Mouse (Mus musculus) stomach, embryonic 16.5 days (tissue): ENCODE measurements around the gene Ubxn11. TPM values are rescaled to one million over a fixed set of nuclear protein-coding genes. Genes with fewer than 3 reads are reported as not detected.

ENCODE experiments used
- ATAC-seq: fragments of 200-750 bp; cut with Nextera tagmentation; 2 replicates; pipeline ENCODE4 v1.8.0; 2017; ENCODE audit warnings: moderate number of reproducible peaks, moderate TSS enrichment; ENCODE audit not compliant: insufficient read depth, low FRiP score
- H3K27ac ChIP-seq: fragments of 300-500 bp; sonication (generic); 2 replicates; pipeline ENCODE4 v1.5.1; 2014; ENCODE audit warnings: low read length
- H3K27me3 ChIP-seq: fragments of 300-500 bp; sonication (generic); 2 replicates; pipeline ENCODE4 v1.6.1; 2014; ENCODE audit warnings: low read length, control low read depth, mixed read lengths; ENCODE audit not compliant: control insufficient read depth, insufficient read depth
- H3K36me3 ChIP-seq: fragments of 300-500 bp; sonication (generic); 2 replicates; pipeline ENCODE4 v1.6.1; 2014; ENCODE audit warnings: low read length; ENCODE audit not compliant: control insufficient read depth, insufficient read depth
- H3K4me1 ChIP-seq: fragments of 300-500 bp; sonication (generic); 2 replicates; pipeline ENCODE4 v1.6.1; 2014; ENCODE audit warnings: low read length, control low read depth, mixed read lengths; ENCODE audit not compliant: control insufficient read depth, insufficient read depth
- H3K4me2 ChIP-seq: fragments of 300-500 bp; sonication (generic); 2 replicates; pipeline ENCODE4 v1.6.1; 2014; ENCODE audit warnings: low read depth, low read length, mixed read lengths
- H3K4me3 ChIP-seq: fragments of 300-500 bp; sonication (generic); replicated peaks from 2 replicates; pipeline ENCODE4 v1.5.1; 2014; ENCODE audit warnings: mild to moderate bottlenecking, low read length
- H3K9ac ChIP-seq: fragments of 300-500 bp; sonication (generic); 2 replicates; pipeline ENCODE4 v1.6.1; 2014; ENCODE audit warnings: low read length
- H3K9me3 ChIP-seq: fragments of 300-500 bp; sonication (generic); replicated peaks from 2 replicates; pipeline ENCODE4 v1.6.1; 2016; ENCODE audit warnings: low read length, control low read depth; ENCODE audit not compliant: control insufficient read depth
- WGBS: fragments of 180-500 bp; shearing (Covaris S2); extraction: QIAGEN DNeasy Blood & Tissue Kit; methylation state at CpG from one replicate; pipeline ENCODE4 v1.1.7; 2014; 5-methylcytosine and 5-hydroxymethylcytosine counted together
- polyA plus RNA-seq: library from polyadenylated mRNA; unstranded; fragments of >200 nt; fragmentation: Nextera tagmentation; extraction: Ambion mirVana; gene quantifications from 2 replicates; pipeline ENCODE4 v1.2.1, GENCODE M21; 2015

Gene Ubxn11
- polyA plus RNA-seq, 1 experiment from 2014 or later: 6.4 TPM

DNA sequence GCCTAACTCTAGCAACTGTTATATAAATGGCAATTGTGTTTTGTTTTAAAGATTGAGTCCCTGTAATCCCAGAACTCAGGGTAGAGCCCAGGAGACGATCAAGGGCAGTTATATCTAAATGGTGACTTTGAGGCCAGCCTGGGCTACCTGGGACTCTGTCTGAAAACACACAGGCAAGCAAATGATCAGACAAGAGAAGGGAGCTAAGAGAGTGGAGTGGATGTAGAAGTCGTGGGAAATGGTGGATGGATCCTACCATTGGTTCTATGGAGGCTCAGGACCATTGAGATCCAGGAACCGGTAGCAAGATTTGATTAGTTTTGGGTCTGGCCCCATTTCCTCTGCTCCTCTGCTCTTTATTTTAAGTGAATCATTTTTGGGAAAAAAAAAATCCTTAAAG, 6.2 kb upstream of the Ubxn11 start:
- H3K27me3 ChIP-seq: no peaks in the 10 kb centered on the region
- no peak overlapping the region for H3K9ac ChIP-seq
- ATAC-seq: no peak
- H3K9me3 ChIP-seq: no peaks in the 10 kb centered on the region
- no peaks in the 10 kb centered on the region for H3K4me1 ChIP-seq
- H3K4me3 ChIP-seq: no peak overlapping the region
- no peak overlapping the region for H3K4me2 ChIP-seq
- H3K27ac ChIP-seq: no peak overlapping the region
- H3K36me3 ChIP-seq: no peaks in the 10 kb centered on the region
- WGBS: 84% methylated on average over 3 of the region's 3 CpGs

DNA sequence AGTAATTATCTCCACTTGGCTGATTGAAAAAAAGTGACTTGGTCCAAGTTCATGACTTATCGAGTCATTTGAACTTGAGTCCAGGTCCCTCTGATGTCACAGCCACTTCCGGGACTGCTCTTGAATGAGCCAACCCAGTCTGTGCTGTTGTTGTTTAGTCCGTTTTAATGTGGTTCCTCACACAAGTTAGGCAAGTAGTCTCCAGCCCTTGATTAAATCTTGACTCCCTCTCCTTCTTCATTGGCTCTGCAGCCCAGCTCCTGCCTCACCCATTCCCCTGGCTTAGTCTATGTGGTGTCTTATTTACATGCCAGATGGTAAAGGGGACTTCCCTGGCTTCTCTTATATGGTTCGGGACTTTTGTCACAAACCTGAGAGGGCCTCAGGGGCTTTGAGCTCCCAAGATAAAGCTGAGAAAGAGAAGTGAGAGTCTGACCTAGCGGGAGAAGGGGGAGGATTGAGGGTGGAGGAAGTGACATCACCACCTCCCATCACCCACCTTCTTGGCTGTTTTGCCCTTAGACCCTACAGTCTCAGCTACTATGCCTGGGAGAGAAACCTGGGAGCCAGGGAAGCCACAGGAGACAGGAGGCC, 5.3 kb upstream of the Ubxn11 start:
- Histone ChIP-seq H3K27ac (no peak overlapping the region), H3K4me2 (no peak overlapping the region)
- 68% methylated on average over 5 of the region's 5 CpGs for WGBS

DNA sequence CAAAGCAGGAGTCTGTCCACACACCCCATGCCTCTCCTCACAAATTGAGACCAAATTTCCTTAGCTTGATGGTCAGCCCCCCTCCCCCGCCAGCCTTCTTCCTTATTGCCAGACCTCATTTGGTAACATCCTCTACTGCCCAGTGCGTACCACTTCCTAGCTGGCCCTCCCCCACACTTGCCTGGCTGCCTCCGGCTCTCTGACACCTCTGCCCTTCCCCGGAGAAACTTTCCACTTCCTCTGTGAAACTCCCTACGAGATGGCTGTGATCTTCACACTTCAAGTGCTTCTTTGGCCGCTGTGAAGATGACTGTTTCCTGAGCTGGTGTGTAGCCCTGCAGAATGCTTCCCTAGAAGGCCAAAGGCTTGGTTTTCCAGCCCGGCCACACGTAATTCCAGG, 3.7 kb upstream of the Ubxn11 start:
- peak overlapping the region; percentile 42; the same call in 1 of the 2 replicates for H3K27ac ChIP-seq
- peaks cover 4% of the 10 kb centered on the region; the same call in 1 of the 2 replicates for H3K4me1 ChIP-seq
- H3K27me3 ChIP-seq: no peaks in the 10 kb centered on the region
- H3K4me3 ChIP-seq: no peak overlapping the region
- no peak overlapping the region for H3K4me2 ChIP-seq
- H3K9ac ChIP-seq: no peak overlapping the region
- WGBS: 44% methylated on average over 8 of the region's 8 CpGs
- H3K36me3 ChIP-seq: no peaks in the 10 kb centered on the region
- H3K9me3 ChIP-seq: no peaks in the 10 kb centered on the region
- no peak for ATAC-seq

More for the DNA sequence above, 5.3 kb upstream of the Ubxn11 start:
- Histone ChIP-seq H3K4me3 (no peak overlapping the region), H3K27me3 (no peaks in the 10 kb centered on the region), H3K9ac (no peak overlapping the region), H3K4me1 (no peaks in the 10 kb centered on the region), H3K36me3 (no peaks in the 10 kb centered on the region), H3K9me3 (no peaks in the 10 kb centered on the region)
- no peak for ATAC-seq

DNA sequence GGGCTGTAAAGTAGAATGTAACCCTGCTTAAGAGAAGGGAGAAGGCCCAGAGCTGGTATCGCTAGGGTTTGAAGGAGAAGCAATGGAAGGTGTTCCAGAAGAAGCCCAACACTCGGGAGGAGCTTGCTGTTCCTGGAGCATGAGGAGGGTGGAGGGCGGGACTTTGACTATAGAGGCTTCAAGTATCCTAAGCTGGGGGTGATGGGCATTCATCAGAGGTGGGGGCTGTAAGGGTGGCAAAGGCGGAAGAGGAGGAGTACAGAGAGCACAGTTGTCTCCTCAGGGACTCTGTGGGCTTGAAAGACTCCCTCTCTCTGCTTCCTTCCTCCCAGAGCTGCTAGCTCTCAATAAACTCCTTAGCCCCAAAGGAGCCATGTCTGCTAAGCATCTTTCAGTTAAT, 2.1 kb upstream of the Ubxn11 start:
- no peak overlapping the region for H3K4me2 ChIP-seq
- no peak overlapping the region for H3K4me3 ChIP-seq
- no peak for ATAC-seq
- H3K36me3 ChIP-seq: no peaks in the 10 kb centered on the region
- H3K4me1 ChIP-seq: peaks cover 4% of the 10 kb centered on the region; the same call in 1 of the 2 replicates
- no peaks in the 10 kb centered on the region for H3K9me3 ChIP-seq
- H3K27me3 ChIP-seq: no peaks in the 10 kb centered on the region
- H3K9ac ChIP-seq: no peak overlapping the region
- no peak overlapping the region for H3K27ac ChIP-seq
- 75% methylated on average over 4 of the region's 4 CpGs for WGBS

DNA sequence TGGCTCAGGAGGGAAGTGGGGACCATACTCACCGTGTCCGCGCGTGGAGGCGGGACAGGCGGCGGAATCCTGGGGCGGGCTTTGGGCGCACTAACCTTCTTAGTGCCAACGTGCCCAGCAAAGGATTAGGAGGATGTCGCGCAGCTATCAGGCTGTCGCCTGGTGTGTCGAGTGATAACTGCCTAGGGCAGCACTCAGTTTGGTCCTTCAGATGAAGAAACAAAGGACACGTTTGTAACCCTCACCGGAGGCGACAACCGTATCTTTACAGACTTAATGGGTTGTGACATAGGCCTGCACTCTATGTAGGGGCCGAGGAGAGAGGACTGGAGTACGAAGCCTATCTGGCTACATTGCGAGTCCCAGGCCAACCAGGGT, 361 bp downstream of the Ubxn11 start:
- ATAC-seq: no peak; the same call in 1 of the 2 replicates
- Histone ChIP-seq H3K4me2 (peak overlapping the region; percentile 58), H3K27ac (no peak overlapping the region), H3K4me1 (peaks cover 4% of the 10 kb centered on the region; the same call in 1 of the 2 replicates), H3K4me3 (peak overlapping the region; percentile 73), H3K9ac (peak overlapping the region; percentile 72), H3K27me3 (no peaks in the 10 kb centered on the region), H3K9me3 (no peaks in the 10 kb centered on the region), H3K36me3 (no peaks in the 10 kb centered on the region)
- 5% methylated on average over 21 of the region's 21 CpGs for WGBS

DNA sequence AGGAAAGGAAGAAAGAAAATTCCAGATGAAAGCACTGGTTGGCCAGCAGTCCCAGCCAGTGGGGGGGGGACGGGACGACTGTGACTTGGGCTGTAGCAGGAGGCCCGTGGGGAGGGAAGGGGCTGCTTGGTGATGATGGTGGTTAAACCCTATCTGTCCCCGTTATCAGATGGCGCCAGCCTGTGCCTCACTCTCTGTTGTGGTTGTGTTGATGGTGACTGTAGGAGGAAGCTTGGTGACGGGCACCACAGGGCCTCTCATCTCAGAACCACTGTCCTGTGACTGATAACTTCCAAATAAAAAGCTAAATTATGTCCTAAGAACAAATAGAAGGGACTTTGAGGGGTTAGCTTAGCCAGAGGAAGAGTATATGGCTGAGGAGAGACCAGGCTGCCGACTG, 3.7 kb downstream of the Ubxn11 start:
- H3K36me3 ChIP-seq: no peaks in the 10 kb centered on the region
- no peak for ATAC-seq
- no peaks in the 10 kb centered on the region for H3K9me3 ChIP-seq
- H3K4me3 ChIP-seq: no peak overlapping the region
- 71% methylated on average over 7 of the region's 7 CpGs for WGBS
- no peak overlapping the region for H3K4me2 ChIP-seq
- no peak overlapping the region for H3K9ac ChIP-seq
- H3K27ac ChIP-seq: no peak overlapping the region
- H3K27me3 ChIP-seq: no peaks in the 10 kb centered on the region
- peaks cover 4% of the 10 kb centered on the region; the same call in 1 of the 2 replicates for H3K4me1 ChIP-seq

DNA sequence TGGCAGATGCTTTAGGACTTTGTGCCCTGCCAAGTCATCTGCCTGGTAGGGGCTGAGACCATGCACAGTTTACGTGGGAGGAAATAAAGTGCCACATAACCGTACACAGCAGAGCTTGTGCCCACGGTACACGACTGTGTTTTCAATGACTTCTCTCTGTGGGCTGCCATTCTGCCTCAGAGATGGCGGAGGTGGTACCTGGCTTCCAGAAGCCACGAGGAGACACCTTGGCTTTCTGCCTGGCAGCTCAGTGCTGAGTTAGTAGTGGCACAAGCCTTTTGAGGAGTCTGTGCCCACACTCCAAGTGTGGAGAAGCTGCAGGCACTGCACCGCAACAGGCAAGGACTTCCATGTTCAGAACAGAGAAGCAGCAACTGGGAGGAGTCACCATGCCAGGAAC, 5.4 kb downstream of the Ubxn11 start:
- H3K4me3 ChIP-seq: no peak overlapping the region
- no peaks in the 10 kb centered on the region for H3K9me3 ChIP-seq
- H3K27ac ChIP-seq: no peak overlapping the region
- H3K4me1 ChIP-seq: peaks cover 4% of the 10 kb centered on the region; the same call in 1 of the 2 replicates
- H3K4me2 ChIP-seq: no peak overlapping the region
- no peak for ATAC-seq
- no peaks in the 10 kb centered on the region for H3K36me3 ChIP-seq
- WGBS: 85% methylated on average over 7 of the region's 7 CpGs
- H3K9ac ChIP-seq: no peak overlapping the region; the same call in 1 of the 2 replicates
- H3K27me3 ChIP-seq: no peaks in the 10 kb centered on the region

DNA sequence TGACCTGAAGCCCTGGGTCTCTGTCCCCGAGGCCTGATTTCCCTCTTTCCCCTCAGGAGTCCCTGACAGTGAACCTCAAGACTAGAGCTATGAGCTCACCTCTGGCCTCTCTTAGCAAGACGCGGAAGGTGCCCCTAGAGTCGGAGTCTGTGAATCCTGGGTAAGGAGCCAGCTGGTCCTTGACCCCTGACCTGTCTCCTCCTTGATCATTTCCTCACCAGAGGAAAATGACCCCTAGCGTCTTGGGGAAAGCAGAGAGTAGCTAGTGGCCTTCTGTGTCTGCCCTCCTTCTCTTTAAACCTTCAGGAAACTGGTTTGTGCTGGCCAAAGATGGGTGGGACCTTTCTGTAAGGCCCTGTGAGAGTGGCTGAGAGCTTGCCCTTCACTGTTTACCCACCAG, 5.8 kb downstream of the Ubxn11 start:
- WGBS: 33% methylated on average over 5 of the region's 5 CpGs
- H3K9me3 ChIP-seq: no peaks in the 10 kb centered on the region
- H3K4me2 ChIP-seq: no peak overlapping the region
- no peak overlapping the region for H3K27ac ChIP-seq
- H3K4me1 ChIP-seq: peaks cover 1% of the 10 kb centered on the region
- no peak overlapping the region for H3K4me3 ChIP-seq
- ATAC-seq: no peak
- no peaks in the 10 kb centered on the region for H3K36me3 ChIP-seq
- no peak overlapping the region for H3K9ac ChIP-seq
- no peaks in the 10 kb centered on the region for H3K27me3 ChIP-seq

DNA sequence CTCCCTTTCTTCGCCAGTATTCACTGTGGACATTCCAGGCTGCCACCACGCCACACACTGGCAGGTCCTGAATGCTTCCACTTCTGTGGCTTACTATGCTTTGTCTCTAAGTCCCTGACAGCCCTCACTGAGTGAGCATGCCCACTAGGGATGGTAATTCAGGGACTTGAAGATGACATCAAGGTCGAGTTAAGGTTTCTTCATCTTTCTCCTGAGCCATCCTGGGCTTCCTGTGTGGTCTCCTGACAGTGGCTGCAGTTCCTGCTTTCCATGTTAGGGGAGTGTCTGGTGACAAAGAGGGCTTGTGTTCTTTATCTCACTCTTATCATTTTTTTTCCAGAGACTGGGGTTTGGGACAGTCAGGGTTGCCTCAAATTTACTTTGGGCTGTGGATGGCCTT, 8.3 kb downstream of the Ubxn11 start:
- Histone ChIP-seq H3K27me3 (no peaks in the 10 kb centered on the region), H3K27ac (no peak overlapping the region), H3K9ac (no peak overlapping the region), H3K4me3 (no peak overlapping the region), H3K4me1 (peaks cover 15% of the 10 kb centered on the region), H3K4me2 (no peak overlapping the region), H3K9me3 (no peaks in the 10 kb centered on the region), H3K36me3 (no peaks in the 10 kb centered on the region)
- WGBS: 37% methylated on average over 3 of the region's 3 CpGs
- ATAC-seq: no peak
